Mouse (Mus musculus) cerebellum, adult 2 months (tissue): ENCODE data around the gene Gmds.

Experiments used
- CTCF ChIP-seq: fragments of 200-500 bp; IDR thresholded peaks from 2 replicates; pipeline ENCODE4 v1.5.1; 2011; ENCODE audit warnings: low read depth, mild to moderate bottlenecking, control low read depth, low read length, moderate library complexity, borderline replicate concordance; ENCODE audit not compliant: insufficient read depth
- POLR2A ChIP-seq: fragments of 200-500 bp; IDR thresholded peaks from 2 replicates; pipeline ENCODE4 v1.6.1; 2011; ENCODE audit warnings: low read length, control low read depth, borderline replicate concordance; ENCODE audit not compliant: insufficient read depth

GRCm38 (mm10) chr13:31864786-31865185, 473.8 kb downstream of the Gmds start:
- TF ChIP-seq POLR2A (no peak), CTCF (no peak)
